25 mouse cellular contexts compared by ENCODE assay signal in genomic region chr15:97847866-97848265, GRCm38 (mm10). TPM values are rescaled to one million over a fixed set of nuclear protein-coding genes. Genes with fewer than 3 reads are reported as not detected.
DNase-seq lines count a peak whose midpoint lies in the region; ATAC-seq lines count a peak whose summit lies in the region.
"Had no signal": no experiment of that assay in that cellular context is flagged by ENCODE, and none has a peak within 500 bp of the region (broad histone marks: within the 10 kb centered on the region; RNA-seq: fewer than 3 reads in every experiment).

No protein-coding gene starts in this region.

- peak overlapping the region; percentile 43 for H3K4me3 ChIP-seq in liver, embryonic 11.5 days (ENCODE audit: low read depth, low read length)
- H3K4me3 ChIP-seq in liver, embryonic 12.5 days = peak overlapping the region; percentile 36
- peak overlapping the region; percentile 24 for H3K4me3 ChIP-seq in liver, embryonic 15.5 days (replicated peaks)
- H3K4me3 ChIP-seq: forebrain, embryonic 12.5 days; forebrain, embryonic 15.5 days; heart, embryonic 12.5 days; heart, embryonic 15.5 days; hindbrain, embryonic 10.5 days; hindbrain, embryonic 13.5 days had no signal

- peaks cover 38% of the 10 kb centered on the region for H3K4me1 ChIP-seq in liver, embryonic 11.5 days (replicated peaks; ENCODE audit: control insufficient read depth, insufficient read depth, low read length)
- H3K4me1 ChIP-seq in liver, embryonic 12.5 days = peaks cover 93% of the 10 kb centered on the region
- H3K4me1 ChIP-seq in liver, embryonic 15.5 days (replicated peaks) = peaks cover 96% of the 10 kb centered on the region
- H3K4me1 ChIP-seq: heart, embryonic 12.5 days; hindbrain, embryonic 13.5 days had no signal

- H3K27me3 ChIP-seq in liver, embryonic 11.5 days (replicated peaks; ENCODE audit: control insufficient read depth, insufficient read depth, low read length) = no peaks in the 10 kb centered on the region
- no peaks in the 10 kb centered on the region for H3K27me3 ChIP-seq in liver, embryonic 12.5 days (replicated peaks)
- H3K27me3 ChIP-seq in liver, embryonic 15.5 days = no peaks in the 10 kb centered on the region
- H3K27me3 ChIP-seq: CH12.LX; forebrain, embryonic 12.5 days; forebrain, embryonic 15.5 days; hindbrain, embryonic 13.5 days; Patski had no signal

- no peaks in the 10 kb centered on the region for H3K9me3 ChIP-seq in liver, embryonic 11.5 days (ENCODE audit: control insufficient read depth, low read length)
- H3K9me3 ChIP-seq in liver, embryonic 12.5 days (replicated peaks) = no peaks in the 10 kb centered on the region
- no peaks in the 10 kb centered on the region for H3K9me3 ChIP-seq in liver, embryonic 15.5 days (replicated peaks)
- H3K9me3 ChIP-seq: forebrain, embryonic 12.5 days; forebrain, embryonic 15.5 days; heart, embryonic 12.5 days; heart, embryonic 15.5 days; hindbrain, embryonic 10.5 days; hindbrain, embryonic 13.5 days had no signal

- ATAC-seq in liver, embryonic 11.5 days (replicated peaks; ENCODE audit: low FRiP score) = no peak
- no peak for ATAC-seq in liver, embryonic 12.5 days
- ATAC-seq in liver, embryonic 15.5 days (ENCODE audit: insufficient read depth) = no peak
- ATAC-seq: forebrain, embryonic 15.5 days; hindbrain, embryonic 16.5 days; Patski had no signal

- WGBS in liver, embryonic 11.5 days = 63% methylated on average over 2 of the region's 2 CpGs
- WGBS in liver, embryonic 12.5 days (ENCODE audit: insufficient replicate concordance) = 54% methylated on average over 2 of the region's 2 CpGs
- 44% methylated on average over 2 of the region's 2 CpGs for WGBS in liver, embryonic 15.5 days (ENCODE audit: insufficient replicate concordance)

- DNase-seq in liver, embryonic 11.5 days (ENCODE audit: low spot score) = no peak
- DNase-seq in liver = no peak
- DNase-seq in heart, adult 11 months = no peak
- DNase-seq in gastrocnemius, postnatal 14 days = no peak
- no peak for DNase-seq in lung, adult 18-20 months
- DNase-seq: adrenal gland, postnatal 10 days; adrenal gland, postnatal 36 days; B cell, adult 2 months; cerebellum, adult 18-20 months; cerebellum, adult 9-10 months; cerebellum, postnatal 14 days; heart, adult 18-20 months; heart, postnatal 10 days; heart, postnatal 36 days had no signal

- peak overlapping the region; percentile 67 for H3K9ac ChIP-seq in liver, embryonic 11.5 days (ENCODE audit: low read depth, low read length)
- peak overlapping the region; percentile 37 for H3K9ac ChIP-seq in liver, embryonic 12.5 days
- H3K9ac ChIP-seq in liver, embryonic 15.5 days = peak overlapping the region; percentile 45
- H3K9ac ChIP-seq: forebrain, embryonic 12.5 days; forebrain, embryonic 15.5 days; heart, embryonic 12.5 days; heart, embryonic 15.5 days; hindbrain, embryonic 13.5 days had no signal

- H3K4me2 ChIP-seq in liver, embryonic 11.5 days = peak overlapping the region; percentile 61
- H3K4me2 ChIP-seq in liver, embryonic 12.5 days = peak overlapping the region; percentile 77
- H3K4me2 ChIP-seq in liver, embryonic 15.5 days = peak overlapping the region; percentile 54
- H3K4me2 ChIP-seq: forebrain, embryonic 12.5 days; forebrain, embryonic 15.5 days; heart, embryonic 12.5 days; heart, embryonic 15.5 days; hindbrain, embryonic 13.5 days had no signal

- peak overlapping the region; percentile 85 for H3K27ac ChIP-seq in liver, embryonic 11.5 days (ENCODE audit: low read depth, low read length)
- H3K27ac ChIP-seq in liver, embryonic 12.5 days = peak overlapping the region; percentile 81
- H3K27ac ChIP-seq in liver, embryonic 15.5 days (replicated peaks) = peak overlapping the region; percentile 72
- H3K27ac ChIP-seq: forebrain, embryonic 12.5 days; forebrain, embryonic 15.5 days; heart, embryonic 15.5 days; hindbrain, embryonic 10.5 days; hindbrain, embryonic 13.5 days had no signal

- intact Hi-C loops in gastrocnemius, postnatal 14 days (cut with DNase I; ENCODE audit: low total_unique reads) = no loop called here

- no peaks in the 10 kb centered on the region for H3K36me3 ChIP-seq in liver, embryonic 11.5 days (ENCODE audit: control insufficient read depth, insufficient read depth, low read length)
- H3K36me3 ChIP-seq in liver, embryonic 12.5 days = no peaks in the 10 kb centered on the region
- no peaks in the 10 kb centered on the region for H3K36me3 ChIP-seq in liver, embryonic 15.5 days (replicated peaks)
- H3K36me3 ChIP-seq: forebrain, embryonic 12.5 days; forebrain, embryonic 15.5 days; heart, embryonic 12.5 days; heart, embryonic 15.5 days; hindbrain, embryonic 10.5 days; hindbrain, embryonic 13.5 days had no signal

RNA-seq across cellular contexts. Expression of gene Hdac7, which starts 3.6 kb away (rescaled TPM):
- 28.1 and 33.5 TPM in 2 replicates for polyA plus RNA-seq in liver, embryonic 11.5 days (2014; fragmentation: Nextera tagmentation; extraction: Ambion mirVana)
- 14.0 and 14.3 TPM in 2 replicates for polyA plus RNA-seq in liver, embryonic 12.5 days (2016; fragmentation: Nextera tagmentation; extraction: Ambion mirVana)
- polyA plus RNA-seq in liver, embryonic 15.5 days (2015; fragmentation: Nextera tagmentation; extraction: Ambion mirVana) = 5.7 and 6.5 TPM in 2 replicates
- total RNA-seq in gastrocnemius, postnatal 14 days (2021) = 10 to 100 TPM; 18.2 to 23.3 TPM
